Mouse (Mus musculus): Measurements from ENCODE around the gene Dnah14.

The Dnah14 gene

DNA sequence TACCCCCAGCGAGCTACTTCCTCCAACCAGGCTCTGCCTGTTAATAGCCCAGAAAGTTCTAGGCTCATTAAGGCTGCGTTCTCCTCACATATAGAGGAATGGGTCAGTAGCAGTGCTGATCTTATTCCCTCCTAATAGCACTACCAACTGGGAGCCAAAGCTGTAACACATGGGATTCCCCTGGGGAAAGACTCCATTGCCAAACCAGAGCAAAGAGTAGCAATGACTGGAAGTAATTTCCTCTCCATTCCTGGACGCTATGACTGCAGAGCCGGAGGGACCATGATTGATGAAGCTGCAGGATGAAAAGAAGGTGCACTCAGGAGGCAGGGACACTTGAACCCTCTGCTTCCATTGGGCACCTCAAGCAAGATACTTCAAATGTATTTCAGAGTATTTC, 274.1 kb downstream of the Dnah14 start:
- no peak for ATAC-seq (ENCODE audit: insufficient number of reproducible peaks, low FRiP score, low TSS enrichment)

DNA sequence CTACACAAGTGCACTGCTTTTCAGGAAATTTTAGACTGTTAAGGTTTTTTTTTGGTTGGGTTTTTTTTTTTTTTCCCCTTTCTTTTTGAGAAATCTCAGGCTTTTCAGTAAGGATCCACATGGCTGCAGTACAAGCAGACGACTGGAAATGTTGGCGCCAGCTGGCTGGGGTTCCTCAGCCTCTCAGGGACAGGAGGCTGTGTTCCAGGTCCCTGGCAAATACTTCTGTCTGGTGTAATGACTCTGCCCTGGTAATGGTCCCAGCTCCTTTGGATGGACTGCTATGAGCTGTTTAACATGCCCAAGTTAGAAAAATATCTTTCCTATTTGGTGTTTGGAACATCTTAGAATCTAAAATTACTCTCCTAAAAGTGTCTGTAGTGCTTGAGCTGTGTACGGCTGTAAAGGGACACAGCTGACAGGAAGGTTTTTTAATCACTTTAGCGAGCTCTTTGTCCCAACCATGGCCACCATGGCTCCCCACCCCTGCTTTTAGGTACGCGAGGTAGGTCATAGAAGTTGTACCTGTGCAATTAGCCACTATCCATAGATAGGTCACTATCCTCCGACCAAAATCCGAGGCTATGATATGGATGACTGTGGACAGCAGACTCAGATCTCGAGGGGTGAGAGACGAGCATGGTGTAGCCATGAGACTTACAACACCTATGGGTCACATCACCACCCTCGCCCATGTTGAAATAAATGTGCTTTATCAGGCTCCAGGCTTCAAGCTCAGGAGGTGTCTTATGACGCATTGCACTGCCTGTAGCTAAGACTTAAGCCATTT, 275.4 kb downstream of the Dnah14 start:
- no peak for ATAC-seq (ENCODE audit: insufficient number of reproducible peaks, low FRiP score, low TSS enrichment)

DNA sequence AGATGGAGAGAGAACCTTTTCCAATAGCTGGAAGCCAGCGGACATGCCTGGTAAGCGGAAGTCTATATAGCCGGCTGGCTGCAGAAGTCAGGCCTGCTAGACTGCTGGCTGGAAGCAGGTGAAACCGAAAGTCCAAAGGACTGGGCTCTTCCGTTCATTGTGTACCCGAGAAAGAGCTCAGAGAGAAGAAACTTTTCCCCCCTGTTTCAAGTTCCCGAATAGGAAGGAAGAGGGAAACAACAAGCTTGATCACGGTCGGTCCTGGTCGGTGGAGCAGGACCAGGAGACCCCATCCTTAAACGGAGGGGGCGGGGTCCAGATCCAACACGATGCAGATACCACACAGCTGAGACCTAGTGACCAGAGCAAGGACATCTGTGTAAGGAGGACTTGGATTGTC, 276.1 kb downstream of the Dnah14 start:
- no peak for ATAC-seq (ENCODE audit: insufficient number of reproducible peaks, low FRiP score, low TSS enrichment)

DNA sequence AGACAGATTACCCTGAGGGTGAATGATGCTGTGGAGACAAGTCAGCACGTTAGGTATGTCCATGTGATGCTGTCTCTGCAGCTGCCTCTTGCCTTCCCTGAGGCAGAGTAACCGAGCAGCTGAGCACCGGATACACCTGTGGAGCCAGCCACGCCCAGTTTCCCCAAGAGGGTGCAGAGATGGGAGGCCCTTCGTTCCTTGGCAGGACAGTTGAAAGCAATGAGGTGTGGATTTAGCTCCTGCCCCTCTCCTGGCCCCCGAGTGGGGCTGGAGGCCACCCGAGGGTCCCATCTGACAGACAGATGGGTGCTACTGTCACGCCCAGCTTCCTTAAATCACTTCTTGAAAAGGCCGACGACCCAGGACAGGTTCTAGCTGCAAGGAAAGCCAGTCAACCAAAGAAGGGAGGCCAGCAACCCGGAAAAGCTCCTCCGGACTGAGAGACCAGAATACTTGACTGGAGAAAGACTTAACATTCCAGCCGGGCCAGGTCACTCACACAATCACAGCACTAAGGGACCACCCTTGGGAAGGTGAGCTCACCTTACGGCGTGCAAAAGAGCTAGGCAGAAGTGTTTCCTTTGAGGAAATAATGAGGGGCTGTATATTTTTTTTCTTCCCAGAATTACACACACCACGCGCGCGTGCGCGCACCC, 276.9 kb downstream of the Dnah14 start:
- ATAC-seq (ENCODE audit: insufficient number of reproducible peaks, low FRiP score, low TSS enrichment), result no peak

DNA sequence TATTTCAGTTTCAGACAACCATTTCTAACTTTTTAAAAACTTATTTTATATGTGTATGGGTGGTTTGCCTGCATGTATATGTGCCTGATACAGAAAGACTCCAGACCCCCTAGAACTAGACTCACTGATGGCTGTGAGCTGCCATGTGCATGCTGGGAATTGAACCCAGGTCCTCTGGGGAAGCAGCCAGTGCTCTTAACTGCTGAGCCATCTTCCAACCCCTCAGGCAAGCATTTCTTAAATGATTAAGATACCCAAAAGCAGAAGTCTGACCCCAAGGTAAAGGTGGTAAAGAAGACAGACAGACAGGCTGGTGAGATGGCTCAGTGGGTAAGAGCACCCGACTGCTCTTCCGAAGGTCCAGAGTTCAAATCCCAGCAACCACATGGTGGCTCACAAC, 278.5 kb downstream of the Dnah14 start:
- ATAC-seq (ENCODE audit: insufficient number of reproducible peaks, low FRiP score, low TSS enrichment), result no peak

DNA sequence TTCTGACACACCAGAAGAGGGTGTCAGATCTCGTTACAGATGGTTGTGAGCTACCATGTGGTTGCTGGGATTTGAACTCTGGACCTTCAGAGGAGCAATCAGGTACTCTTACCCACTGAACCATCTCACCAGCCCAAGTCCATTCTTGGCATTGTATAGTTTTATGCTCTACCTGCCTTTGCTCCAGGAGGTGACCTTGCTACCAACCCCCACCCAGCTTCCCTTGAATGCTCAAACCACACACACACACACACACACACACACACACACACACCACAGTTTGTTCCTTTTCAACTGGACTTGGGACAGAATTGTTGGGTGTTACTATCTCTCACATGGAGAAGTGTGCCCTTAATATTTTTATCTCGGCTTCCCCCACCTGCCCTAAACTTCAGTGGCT, 280.0 kb downstream of the Dnah14 start:
- ATAC-seq (ENCODE audit: insufficient number of reproducible peaks, low FRiP score, low TSS enrichment), result no peak

DNA sequence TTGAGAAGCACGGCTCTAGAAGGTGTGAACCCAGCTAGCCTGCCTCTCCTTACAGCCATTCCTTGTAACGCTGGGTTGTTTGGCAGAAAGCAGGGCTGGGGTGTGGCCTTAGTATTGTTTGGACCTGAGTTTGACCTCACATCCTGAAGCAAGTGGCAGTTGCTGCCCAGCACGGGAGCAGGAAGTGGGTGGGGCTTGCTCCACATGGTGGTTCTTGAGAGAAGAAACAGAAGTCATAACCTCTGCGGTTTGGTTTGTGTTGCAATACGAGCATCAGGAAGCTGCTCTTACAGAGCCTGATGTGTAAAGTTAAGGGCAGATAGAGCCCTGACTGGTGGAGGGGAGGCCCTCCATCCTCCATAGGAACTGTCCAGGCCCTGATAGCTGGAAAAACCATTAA, 284.3 kb downstream of the Dnah14 start:
- no peak for ATAC-seq (ENCODE audit: insufficient number of reproducible peaks, low FRiP score, low TSS enrichment)

DNA sequence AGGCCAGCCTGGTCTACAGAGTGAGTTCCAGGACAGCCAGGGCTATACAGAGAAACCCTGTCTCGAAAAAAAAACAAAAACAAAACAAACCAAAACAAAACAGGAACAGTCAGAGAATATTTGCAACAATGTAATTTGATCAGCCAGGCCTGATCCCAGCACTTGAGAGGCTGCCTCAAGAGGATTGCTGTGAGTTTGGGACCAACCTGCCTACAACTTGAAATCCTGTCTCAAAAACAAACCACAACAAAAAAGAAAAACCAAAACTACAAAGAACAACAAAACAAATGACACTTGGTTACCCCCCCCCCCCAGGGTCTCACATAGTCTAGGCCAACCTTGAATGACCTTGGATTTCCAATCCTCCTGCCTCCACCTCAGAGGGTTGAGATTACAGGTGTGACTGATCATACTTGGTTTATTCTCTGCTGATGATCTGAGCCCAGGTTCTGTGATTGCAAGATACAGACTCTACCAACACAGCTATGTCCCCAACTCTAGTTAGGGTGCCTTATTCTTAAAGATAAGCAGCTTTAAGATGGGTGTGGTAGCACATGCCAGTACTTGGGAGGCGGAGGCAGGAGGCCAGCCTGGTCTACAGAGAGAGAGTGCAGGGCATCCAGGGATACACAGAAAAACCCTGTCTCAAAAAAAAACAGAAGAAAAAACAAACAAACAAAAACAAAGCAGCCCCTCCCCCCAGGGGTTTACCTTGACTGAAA, 285.0 kb downstream of the Dnah14 start:
- ATAC-seq (ENCODE audit: insufficient number of reproducible peaks, low FRiP score, low TSS enrichment), result no peak

DNA sequence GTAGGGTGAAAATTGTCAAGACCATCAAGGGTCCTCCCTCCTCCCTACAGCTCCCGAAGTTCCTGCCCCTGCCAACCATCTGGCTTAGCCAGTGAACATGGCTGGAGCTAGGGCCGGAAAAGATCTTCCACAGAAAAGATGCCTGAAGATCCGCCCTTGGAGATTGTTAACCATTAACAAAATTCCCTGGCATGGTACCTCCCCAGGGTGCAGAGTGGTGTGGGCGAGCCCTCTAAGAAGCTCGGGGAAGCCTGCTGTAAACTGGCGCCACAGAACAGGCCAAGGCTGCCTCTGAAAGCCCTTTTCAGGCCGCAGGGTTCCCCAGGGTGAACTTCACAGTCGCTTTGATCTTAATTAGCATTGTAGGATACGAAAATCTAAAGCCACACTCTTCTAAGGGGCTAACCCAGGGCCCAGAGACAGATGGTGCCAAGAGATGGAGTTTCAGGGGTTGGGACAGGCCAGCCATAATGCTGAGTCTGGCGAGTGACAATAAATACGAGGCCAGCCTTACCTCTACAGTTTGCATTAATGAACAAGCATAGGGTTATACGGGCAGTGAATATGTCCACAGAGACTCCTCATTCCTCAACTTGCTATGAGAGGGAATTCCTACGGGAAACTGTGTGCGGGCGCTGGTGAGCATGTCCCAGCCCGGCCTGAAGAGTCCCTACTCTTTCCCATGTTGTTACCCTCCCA, 286.5 kb downstream of the Dnah14 start:
- no peak for ATAC-seq (ENCODE audit: insufficient number of reproducible peaks, low FRiP score, low TSS enrichment)

DNA sequence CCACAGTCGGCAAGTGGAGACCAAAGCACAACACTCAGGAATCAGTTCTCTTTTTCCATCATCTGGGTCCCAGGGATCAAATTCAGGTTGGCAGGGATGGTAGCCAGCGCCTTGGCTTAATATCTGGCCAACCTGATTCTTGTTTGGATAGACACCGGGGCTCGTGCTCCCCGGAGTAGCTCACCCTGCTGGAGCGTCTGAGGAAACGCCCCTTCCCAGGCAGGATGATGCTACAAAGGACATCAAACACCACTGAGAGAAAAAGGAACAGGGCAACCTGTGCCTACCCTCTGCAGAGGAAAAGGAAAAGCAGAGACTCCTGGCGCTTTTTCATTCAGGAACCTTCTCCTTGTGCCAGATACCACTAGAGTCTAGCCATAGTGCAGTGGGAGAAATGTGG, 287.1 kb downstream of the Dnah14 start:
- no peak for ATAC-seq (ENCODE audit: insufficient number of reproducible peaks, low FRiP score, low TSS enrichment)

Measured in cerebellum, adult (tissue).